Mouse (Mus musculus): ENCODE measurements around the gene Rusc2.

DNA sequence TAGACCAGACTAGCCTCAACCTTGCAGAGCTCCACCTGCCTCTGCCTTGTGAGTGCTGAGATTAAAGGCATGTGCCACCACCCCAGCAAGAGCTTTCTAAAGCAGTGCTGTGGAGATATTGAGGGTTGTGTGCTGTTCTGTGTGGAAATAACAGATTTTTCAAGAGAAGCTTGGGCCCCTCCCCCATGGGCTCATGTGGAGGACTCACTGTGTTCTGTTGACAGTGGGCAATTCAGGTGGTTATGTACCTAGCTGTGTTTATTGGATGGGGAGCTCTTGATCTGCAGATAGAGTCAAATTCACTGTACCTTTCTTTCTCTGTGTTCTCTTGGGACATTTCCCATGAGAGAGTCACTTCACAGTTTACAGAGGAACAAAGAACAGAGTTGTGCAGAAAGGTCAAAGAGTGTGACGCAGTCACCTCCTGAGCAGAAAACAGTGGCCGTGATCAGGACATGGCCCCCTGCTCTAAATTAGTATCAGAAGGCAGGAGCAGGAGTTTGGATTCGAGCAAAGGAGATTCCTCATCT, 9.8 kb downstream of the Rusc2 start:
- TF ChIP-seq POLR2A (IDR thresholded peaks at IDR 0.05; ENCODE audit: low read depth, low read length) (no peak), CTCF (conservative IDR thresholded peaks at IDR 0.05; ENCODE audit: insufficient read depth, insufficient read length, low read depth, low read length) (no peak)
